Mouse (Mus musculus) cerebellum, postnatal 10 days (tissue): Measurements from ENCODE around the gene Tmem41a.
"Not testable (repeated sequence)": the region's sequence is repeated elsewhere in the genome, so short reads cannot be mapped to it uniquely, and the experiment has no call there.

Experiments
- DNase-seq, 2 experiments: peaks; one replicate each; pipeline ENCODE4 v3.0.0; 2021; ENCODE audit warnings: mixed read lengths in 2 of 2

Tmem41a gene

DNA sequence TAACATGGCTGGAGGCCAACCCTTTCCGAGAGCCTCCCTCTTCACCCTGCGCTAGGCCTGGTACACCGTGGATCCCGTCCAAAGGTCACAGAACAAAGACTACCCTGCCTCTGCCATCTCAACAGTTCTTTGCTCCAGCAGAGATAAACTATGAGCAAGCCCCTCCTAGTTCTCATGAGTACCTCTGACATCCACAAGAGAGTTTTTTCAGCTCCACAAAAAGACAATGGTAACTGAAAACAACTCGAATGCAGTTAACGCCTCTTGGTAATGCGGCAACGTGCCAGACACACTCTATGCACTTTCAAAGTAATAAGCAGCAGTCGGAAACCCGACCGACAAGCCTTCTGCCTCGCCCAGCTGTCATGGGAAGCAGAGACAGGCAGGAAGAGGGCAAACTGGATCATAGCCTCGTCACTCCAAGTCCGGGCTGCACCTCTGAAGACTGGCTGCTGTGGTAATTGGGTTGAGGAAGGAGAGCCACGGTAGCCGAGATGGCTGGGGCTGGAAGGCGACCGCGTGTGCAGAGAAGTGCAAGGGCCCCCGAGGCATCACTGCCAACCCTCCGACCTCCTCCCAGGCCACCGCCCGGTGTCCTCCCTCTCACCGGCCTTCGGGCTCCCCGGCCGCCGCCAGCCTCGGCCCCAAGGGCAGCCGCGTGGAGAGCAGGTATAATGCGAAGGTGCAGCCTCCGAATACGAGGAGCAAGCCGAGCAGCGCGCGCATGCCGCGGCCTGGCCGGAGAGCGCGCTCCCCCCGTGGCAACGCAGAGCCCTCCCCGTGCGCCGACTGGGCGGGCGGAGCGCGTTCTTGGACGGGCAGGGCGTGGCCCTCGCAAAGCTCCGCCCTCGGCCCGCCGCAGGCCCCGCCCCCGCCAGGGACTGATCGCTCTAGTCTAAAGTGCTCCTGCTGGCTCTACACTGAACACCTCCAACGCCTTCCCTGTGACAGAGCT lies at the start of gene Tmem41a:
Gene Tmem41a (minus strand): TSS at position 792 of the 955 bp plus-strand sequence.
- DNase-seq: peak; percentile 96

DNA sequence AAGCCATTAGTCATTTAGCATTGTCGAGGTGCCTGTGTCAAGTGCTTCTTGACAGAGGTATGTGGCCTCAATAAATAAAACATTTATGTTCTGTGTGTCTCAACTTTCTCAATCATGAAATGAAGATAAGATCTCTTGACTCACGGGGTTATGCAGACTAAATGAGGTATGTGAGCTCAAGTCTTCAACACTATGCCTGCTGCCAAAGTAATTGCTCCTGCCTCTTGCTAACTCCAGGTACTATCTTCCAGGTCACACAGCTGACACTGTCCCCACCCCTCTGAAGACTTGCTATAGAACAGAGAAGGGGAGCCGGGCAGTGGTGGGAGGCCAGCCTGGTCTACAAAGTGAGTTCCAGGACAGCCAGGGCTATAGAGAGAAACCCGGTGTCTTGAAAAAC lies 49.0 kb upstream of the Tmem41a start:
- no peak for DNase-seq

DNA sequence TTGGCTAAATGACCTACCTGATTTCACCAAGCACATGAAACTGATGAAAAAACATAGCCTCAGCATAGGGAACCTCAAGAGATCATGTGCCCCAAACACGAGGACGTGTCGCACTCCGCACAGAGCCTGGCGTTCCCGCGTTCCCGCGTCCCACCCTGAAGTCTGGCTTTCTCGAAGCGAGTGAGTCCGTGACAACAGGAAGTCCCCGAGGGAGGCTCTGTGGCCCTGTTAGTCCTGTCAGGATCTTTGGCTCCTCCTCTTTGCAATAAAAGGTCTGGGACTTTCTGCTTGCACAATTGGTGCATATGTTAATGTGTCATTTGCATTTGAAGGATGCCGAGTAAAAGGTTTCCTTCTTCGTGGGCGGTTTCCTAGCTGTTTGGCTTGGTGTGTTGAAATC lies 48.0 kb upstream of the Tmem41a start, which contains the start of gene Liph:
Gene Liph (minus strand): TSS at position 360 of the 400 bp plus-strand sequence.
- peak in 1 of 2 experiments; percentile 10 for DNase-seq

DNA sequence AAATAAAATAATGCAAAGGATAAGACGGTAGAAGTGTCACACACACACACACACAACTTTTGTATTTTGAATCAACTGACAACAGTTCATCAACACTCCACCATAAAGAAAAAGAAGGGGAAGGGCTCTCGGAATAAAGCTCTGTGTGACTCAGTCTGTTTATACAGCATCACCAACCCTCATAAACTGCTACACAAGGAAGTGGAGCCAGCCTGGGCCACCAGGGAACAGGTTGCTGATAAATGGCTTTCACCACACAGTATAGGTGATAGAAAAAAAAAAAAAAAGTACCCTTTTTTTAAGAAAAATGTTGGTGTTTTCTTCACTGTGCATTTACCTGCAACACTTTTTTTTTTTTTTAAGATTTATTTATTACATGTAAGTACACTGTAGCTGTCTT lies 44.4 kb upstream of the Tmem41a start:
- no peak for DNase-seq

DNA sequence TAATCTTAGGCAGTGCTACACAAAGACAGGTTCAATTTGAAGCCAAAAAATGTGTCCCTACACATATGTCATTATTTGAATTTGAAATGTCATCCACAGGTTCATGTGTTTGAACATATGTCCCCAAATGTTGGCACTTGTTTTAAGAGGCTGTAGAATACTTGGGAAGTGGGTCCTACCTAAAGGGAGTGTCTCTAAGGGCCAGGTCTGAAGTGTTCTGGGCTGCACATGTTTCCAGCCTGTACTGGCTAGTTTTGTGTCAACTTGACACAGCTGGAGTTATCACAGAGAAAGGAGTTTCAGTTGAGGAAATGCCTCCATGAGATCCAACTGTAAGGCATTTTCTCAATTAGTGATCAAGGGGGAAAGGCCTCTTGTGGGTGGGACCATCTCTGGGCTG lies 43.5 kb upstream of the Tmem41a start:
- not testable (repeated sequence) for DNase-seq

DNA sequence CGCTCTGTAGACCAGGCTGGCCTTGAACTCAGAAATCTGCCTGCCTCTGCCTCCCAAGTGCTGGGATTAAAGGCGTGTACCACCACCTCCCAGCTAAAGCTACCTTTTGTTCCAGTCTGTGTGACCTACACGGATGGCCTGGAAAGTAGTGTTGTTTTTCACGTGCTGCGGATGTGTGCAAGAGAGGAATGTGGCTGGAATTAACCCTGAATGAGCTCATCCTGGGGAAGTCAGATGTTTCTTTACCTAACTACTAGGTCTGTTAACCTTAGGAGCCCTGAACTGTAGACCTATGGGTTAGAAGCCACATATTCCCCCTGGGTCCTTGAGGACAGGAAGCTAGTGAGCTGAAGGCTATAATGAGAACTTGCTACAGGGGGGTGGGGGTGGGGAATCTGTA lies 40.6 kb upstream of the Tmem41a start:
- DNase-seq: no peak

DNA sequence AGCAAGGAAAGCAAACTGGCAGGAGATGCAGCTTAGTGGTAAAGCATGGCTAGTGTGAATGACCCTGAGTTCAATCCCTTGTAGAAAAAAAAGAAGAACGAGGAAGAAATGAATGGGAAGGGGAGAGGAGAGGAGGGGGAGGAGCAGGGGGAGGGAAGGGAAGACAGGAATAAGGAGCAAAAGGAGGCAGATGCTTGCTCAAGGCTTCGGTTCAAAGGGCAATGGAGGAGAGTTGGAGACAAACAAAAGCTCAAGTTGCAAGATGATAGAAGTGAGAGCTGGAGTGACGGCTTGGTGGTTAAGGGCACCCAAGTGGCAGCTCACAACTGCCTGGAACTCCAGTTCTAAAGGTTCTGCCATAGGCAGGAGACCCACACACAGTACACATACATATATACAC lies 38.8 kb upstream of the Tmem41a start:
- DNase-seq: no peak

DNA sequence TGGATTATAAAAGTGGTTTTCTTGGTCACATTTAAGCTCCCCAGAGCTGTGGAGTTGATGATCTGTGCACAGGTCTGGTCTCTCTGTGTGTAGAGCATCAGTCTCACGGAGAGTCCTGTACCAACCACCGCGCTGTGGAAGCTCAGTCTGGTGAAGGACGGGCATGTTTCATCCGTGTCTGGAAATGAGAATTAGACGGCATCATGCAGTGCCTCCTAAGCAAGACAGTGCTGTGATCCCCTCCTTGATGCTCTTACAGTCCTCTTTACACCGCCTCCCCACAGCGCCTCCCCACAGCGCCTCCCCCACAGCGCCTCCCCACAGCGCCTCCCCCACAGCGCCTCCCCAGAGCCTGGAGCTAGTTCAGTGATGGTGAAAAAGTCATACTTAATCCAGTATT lies 36.7 kb upstream of the Tmem41a start:
- DNase-seq: no peak

DNA sequence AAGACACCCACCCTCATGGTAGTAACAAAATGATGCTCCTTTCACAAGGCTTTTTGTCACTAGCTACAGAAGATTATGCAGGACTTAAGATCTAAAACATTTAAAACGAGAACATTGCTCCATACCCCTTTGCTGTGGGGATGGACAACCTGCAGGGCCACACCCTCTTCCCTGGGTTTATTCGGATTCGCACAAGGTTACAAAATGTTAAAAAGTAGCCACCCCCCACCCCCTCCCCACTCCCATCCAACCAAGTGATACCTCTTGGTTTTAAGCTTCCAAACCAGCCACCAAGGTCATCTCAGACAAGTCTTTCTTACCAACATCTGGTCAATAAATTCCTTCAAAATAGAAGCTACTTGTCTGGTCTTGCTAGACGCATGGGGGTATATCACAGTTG lies 36.2 kb upstream of the Tmem41a start:
- DNase-seq: no peak

DNA sequence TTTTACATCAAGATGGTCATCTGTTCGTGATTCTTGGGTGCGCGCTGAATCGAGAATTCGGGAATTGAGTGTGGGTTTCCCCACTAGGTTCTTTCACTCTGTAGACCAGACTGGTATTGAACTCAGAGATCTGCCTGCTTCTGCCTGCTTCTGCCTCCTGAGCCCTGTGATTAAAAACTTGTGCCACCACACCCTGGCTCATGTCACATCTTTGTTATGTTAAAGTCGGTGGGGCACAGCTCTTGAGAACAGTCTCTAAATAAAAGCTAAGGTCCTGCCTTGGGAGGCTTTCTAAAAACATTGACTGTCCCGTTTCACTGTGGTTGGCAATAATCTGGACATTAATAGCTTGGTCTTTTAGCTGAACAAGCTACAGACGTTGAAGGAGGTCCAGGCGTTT lies 35.8 kb upstream of the Tmem41a start:
- no peak for DNase-seq

DNA sequence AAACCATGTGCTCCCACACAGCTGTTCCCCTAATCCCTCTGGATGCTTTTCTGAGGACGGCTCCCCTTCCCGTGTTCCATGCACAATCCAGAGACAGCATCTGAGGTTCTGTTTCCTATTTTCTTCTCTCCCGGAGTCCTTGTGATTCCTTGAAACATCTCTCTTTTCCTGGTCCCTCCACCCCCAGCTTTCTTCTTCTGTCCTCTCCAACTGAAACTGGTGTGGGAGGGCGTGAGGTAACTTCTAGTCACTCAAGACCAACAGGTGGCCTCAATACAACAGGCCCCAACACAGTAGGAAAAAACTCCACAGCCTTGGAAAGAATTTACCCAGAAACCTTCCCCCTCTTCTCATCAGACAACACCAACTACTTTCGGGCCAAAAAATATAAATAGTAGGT lies 30.0 kb upstream of the Tmem41a start:
- no peak for DNase-seq

DNA sequence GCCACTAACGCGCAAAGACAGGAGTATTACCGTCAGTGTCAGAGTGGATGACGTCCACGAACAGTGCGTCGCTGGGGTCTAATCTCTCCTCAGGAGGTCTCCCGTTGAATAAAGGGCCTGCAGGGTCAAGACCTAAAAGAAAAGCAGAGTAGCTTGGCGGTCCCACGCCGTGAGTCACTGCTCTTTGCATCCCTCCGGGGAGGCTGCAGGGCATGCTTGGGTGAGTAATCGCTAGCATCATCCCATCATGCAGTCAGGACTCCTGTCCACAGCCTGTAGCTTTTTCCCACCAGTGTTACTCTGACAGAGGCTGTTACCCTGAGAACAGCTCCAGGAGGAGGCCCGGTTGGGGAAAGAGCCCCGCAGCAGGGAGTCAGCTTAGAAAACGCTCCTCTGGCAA lies 28.9 kb upstream of the Tmem41a start:
- DNase-seq: peak in 1 of 2 experiments; percentile 10

DNA sequence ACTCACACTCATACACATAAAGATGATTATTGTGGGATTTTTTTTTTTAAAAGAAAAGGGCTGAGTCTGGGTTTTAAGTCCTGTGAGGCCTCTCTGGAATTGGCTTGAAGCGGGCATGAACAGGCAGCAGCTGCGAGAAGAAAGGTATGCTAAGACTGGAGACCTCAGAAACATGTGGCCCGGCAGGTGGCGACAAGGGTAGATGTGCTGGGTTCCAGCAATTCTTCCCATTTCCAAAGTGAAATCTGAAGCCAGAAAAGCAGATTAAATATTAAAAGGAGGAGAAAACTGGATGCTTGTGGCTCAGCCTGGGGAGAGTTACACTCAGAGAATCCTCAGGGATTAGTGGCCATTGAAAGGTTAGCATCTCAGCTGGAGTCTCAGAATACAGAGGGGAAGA lies 24.1 kb upstream of the Tmem41a start:
- DNase-seq: no peak

DNA sequence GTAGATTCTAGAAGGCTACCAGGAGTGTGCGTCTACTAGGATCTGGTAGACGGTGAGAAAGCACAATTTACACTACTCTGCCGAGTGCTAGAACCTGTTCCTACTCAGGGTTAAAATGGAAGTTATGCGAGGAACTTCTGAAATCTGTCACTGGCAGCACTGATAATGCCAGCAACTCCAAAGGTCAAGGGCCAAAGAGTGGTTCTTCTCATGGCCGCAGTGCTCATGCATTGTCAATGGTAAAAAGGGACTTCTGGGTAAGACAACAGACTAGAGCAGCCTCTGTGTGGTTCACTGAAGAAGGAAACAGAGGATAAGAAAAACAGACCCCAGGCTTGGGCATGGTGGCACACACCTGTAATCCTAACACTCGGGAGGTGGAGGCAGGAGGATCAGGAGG lies 23.2 kb upstream of the Tmem41a start:
- DNase-seq: no peak

DNA sequence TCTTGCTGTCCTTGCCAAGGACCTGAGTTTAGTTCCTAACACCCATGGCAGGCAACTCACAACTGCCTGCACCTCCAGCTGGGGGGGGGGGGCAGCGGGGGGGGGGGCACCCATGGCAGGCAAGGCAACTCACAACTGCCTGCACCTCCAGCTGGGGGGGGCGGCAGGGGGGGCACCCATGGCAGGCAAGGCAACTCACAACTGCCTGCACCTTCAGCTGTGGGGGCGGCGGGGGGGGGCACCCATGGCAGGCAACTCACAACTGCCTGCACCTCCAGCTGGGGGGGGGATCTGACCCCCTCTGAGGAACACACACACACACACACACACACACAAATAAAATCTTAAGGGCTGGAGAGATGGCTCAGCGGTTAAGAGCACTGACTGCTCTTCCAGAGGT lies 22.5 kb upstream of the Tmem41a start:
- DNase-seq: no peak

DNA sequence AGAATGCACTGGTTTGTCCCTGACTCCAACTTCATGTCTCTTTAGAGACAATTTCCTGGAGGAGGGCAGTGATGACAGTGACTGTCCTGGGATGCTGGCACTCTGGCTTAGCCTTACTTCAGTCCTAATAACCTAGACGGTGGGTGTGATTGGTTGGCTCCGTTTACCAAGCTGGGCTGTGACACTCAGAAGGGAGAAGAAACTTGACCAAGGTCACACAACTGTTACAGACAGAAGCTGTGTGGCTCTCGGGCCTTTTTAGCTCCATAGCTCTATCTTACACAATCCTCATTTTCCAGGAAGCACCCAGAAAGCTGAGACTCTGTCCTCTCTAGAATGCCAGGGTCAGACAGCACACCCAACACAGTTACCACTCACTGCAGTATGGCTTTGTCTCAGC lies 18.2 kb upstream of the Tmem41a start:
- DNase-seq: no peak

DNA sequence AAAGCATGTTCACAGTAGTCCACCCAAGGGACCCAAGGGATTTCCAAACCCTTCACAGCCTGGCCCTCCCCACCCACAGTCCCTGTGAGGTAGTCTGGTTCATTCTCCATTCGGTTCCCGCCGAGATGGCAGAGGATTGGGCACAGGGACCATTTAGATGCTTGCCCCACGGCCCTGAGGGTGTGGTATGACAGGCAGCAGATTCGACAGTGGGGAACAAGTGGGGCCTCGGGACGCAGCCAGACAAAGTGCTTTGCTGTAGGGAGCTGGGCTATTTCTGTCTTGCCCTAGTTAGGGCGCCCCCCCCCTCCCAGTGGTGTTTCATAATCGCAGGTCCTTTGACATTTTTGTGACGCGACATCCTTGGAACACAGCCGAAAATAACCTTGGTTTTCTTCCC lies 8.2 kb upstream of the Tmem41a start:
- no peak for DNase-seq

DNA sequence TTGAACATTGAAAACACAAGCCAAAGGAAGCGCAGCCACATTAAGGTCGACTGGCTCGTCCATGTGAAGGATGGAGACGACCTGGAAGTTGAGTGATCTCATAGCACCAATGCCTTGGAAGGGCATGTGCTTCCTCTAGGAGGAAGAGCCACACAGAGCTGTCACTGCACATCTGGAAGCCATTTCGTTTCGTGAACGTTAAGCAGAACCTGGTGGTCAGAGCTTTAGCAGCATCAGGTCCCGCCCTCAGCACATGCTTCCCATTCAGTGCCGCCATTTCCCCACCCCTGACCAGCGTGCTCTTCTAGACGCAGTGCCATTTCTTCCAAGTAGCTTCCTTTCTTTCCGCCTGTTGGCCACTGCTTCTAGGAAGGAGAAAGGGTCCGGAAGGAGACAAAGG lies 18.9 kb downstream of the Tmem41a start:
- DNase-seq: no peak

DNA sequence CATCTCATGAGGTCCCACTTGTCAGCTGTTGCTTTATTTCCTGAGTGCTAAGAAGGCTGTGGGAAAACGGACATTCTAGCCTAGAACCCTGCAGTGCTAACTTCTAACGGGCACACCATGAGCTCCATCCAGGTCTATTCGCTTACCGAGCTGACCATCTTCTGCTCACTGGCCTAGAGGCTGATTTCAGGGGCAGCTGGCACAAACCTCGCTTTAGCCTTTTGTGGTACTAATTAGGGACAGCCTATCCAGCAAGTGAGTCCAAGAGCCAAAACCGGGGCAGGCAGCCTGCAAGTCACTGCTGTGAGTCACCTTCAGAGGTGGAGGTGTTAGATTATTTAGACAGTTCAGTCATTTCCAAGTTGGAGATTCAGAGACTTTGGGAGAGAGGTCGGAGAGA lies 30.7 kb downstream of the Tmem41a start:
- peak in 1 of 2 experiments; percentile 25 for DNase-seq

DNA sequence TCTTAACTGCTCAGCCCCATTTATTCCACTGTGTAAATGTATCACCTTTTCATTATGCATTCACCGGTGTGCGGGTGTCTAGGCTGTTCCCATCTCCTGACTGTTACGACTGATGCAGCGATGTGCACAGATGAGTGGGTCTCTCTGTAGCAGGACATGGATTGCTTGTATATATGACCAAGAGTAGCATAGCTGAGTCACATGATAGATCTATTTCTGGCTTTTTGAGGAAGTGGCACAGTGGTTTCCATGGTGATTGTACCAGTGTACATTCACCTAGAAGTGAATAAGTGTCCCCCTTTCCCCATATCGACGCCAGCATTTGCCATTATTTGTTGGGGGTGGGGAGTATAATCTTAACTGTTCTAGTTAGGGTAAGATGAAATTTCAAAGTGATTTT lies 34.0 kb downstream of the Tmem41a start:
- no peak for DNase-seq

DNA sequence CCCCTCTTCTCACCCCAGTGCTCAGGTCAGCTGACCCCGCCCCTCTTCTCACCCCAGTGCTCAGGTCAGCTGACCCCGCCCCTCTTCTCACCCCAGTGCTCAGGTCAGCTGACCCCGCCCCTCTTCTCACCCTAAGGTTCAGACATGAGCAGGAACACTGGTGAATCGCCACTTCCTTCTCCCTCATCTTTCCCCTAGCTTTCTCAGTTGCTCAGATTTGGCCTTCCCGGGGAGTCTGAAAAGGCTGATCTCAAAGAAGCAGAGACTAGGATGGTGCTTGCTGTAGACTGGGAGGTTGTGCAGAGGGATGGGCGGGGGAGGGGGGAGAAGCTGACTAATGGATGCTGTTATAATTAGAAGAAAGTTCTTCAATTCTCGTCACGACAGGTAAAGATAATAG lies 38.4 kb downstream of the Tmem41a start:
- not testable (repeated sequence) for DNase-seq

DNA sequence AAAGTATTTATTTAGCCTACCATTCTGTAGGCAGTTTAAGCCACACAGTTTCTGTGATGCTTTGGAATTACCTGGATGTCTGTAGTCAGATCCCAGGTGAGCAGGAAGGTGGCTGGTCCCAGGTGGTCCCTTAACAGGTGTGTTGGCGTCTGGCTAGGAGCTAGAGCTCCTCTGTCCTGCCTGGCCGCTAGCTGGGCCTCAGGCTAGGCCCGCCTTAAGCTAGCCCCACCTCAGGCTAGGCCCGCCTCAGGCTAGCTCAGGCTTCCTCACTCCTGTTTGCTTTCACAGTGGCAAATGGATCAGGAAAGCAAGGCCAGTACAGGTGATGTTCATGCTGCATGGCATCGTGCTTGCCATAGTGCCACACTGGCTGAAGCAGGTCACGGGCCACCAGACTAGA lies 40.5 kb downstream of the Tmem41a start:
- DNase-seq: no peak

DNA sequence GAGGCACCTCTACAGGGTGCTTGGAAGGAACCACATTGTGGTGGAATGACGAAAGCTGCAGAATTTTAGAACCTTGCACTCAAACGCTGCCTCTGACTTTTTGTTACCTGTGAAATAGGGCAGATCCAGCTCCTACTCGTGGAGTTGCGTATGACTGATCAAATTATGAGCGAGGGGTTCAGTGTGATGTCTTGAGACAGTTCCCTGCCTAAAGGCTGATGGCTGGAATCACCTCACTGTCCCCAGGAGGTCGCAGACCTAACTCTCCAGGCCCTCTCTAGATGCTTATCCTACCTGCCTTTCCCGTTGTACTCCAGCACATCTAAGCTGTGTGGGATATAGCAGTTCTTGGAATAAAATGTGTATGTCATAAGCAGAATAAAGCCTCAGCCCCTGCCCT lies 41.4 kb downstream of the Tmem41a start:
- DNase-seq: no peak

DNA sequence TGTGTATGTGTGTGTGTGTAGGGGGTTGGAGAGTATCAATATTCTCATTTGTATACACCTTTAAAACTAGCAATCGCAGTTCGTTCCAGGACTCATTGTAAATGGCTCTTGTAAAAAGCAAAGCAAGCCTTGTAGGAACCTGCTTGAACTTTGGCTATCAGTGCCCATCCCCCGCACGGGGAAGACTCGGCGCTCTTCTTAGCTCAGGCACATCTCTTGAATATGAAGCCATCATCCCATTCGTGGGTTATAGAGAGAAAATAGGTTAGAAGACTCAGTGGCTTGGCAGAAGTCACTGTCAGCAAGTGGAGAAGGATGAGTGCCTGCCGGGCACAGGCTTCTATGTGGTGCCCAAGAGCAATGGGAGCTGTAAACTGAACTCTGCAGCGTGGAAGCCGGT lies 42.7 kb downstream of the Tmem41a start:
- DNase-seq: no peak

DNA sequence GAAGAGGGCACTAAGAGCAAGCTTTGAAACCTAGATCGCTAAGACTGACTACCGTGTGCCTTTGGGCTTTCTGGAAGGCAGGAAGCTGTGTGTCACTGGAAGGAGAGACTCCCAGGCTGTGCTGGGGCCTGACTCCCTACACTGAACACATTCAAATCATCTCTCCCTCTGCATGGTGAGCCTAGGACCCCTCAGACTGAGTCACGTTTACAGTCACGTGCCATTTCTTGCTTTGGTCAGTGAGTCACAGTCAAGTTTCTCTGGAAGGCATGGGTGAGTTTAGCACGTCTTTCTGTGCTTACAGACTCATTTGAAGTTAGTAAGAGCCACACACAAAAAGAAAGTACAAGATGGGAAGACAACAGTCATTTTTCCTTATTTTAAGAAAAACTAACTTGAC lies 46.1 kb downstream of the Tmem41a start:
- no peak for DNase-seq
